Mouse (Mus musculus): ENCODE measurements around the gene Serpinb2.

- TF ChIP-seq CTCF (IDR thresholded peaks at IDR 0.05) (no peak), POLR2A (IDR thresholded peaks at IDR 0.05; ENCODE audit: insufficient read depth, low read depth, low read length) (no peak), EP300 (IDR thresholded peaks at IDR 0.05; ENCODE audit: insufficient read depth, low read depth, low read length) (no peak)
These were observed 70.0 kb downstream of the Serpinb2 start for GRCm38 (mm10) chr1:107581220-107581619.

Measured in heart, adult 2 months (tissue).